Mouse (Mus musculus) left cerebral cortex, adult 11 months (tissue): ENCODE measurements at regions not wholly inside any gene's neighbourhood (a gene's known extent, or its start where the extent isn't known, plus 50 kb on each side); places are given as distances from the start of the nearest gene placed in this dataset.
A peak's percentile ranks its signal among the peaks of the same experiment; 100 is the strongest.

Experiments
- DNase-seq: peaks from one replicate; pipeline ENCODE4 v3.0.0; 2022; ENCODE audit warnings: low spot score

- DNase-seq: no peak
These were observed 266.1 kb upstream of the Nox3 start for GRCm38 (mm10) chr17:3962176-3962575.

GRCm38 (mm10) chr17:3946540-3946939 is 250.5 kb upstream of the Nox3 start:
- DNase-seq: no peak

- DNase-seq: no peak
These were observed 240.3 kb upstream of the Nox3 start for GRCm38 (mm10) chr17:3936361-3936760.

- DNase-seq: no peak
These were observed 237.1 kb upstream of the Nox3 start for GRCm38 (mm10) chr17:3933208-3933607.

GRCm38 (mm10) chr17:3932071-3932470 is 236.0 kb upstream of the Nox3 start:
- no peak for DNase-seq

- no peak for DNase-seq
These were observed 231.0 kb upstream of the Nox3 start for GRCm38 (mm10) chr17:3927106-3927505.

GRCm38 (mm10) chr17:3920282-3920681 is 224.2 kb upstream of the Nox3 start:
- DNase-seq: no peak

GRCm38 (mm10) chr17:3892826-3893225 is 196.8 kb upstream of the Nox3 start:
- DNase-seq: peak; percentile 7

- DNase-seq: no peak
These were observed 187.1 kb upstream of the Nox3 start for GRCm38 (mm10) chr17:3883146-3883545.

GRCm38 (mm10) chr17:3879075-3879474 is 183.0 kb upstream of the Nox3 start:
- no peak for DNase-seq

- no peak for DNase-seq
These were observed 173.6 kb upstream of the Nox3 start for GRCm38 (mm10) chr17:3869459-3870194.

- DNase-seq: no peak
These were observed 166.3 kb upstream of the Nox3 start for GRCm38 (mm10) chr17:3862384-3862783.

- DNase-seq: no peak
These were observed 140.3 kb upstream of the Nox3 start for GRCm38 (mm10) chr17:3836386-3836785.

GRCm38 (mm10) chr17:3811187-3811586 is 115.1 kb upstream of the Nox3 start:
- DNase-seq: no peak

GRCm38 (mm10) chr17:3803507-3803906 is 107.4 kb upstream of the Nox3 start:
- DNase-seq: no peak

- DNase-seq: peak; percentile 12
These were observed 96.5 kb upstream of the Nox3 start for GRCm38 (mm10) chr17:3792597-3792996.

- no peak for DNase-seq
These were observed 86.1 kb upstream of the Nox3 start for GRCm38 (mm10) chr17:3782156-3782555.

- no peak for DNase-seq
These were observed 81.6 kb upstream of the Nox3 start for GRCm38 (mm10) chr17:3777691-3778090.

- no peak for DNase-seq
These were observed 51.8 kb upstream of the Nox3 start for GRCm38 (mm10) chr17:3747808-3748335.
